Mouse (Mus musculus): ENCODE results near the gene Inpp5f. TPM values are rescaled to one million over a fixed set of nuclear protein-coding genes. Genes with fewer than 3 reads are reported as not detected.
A peak's percentile ranks its signal among the peaks of the same experiment; 100 is the strongest.

Inpp5f gene
- total and polyA plus RNA-seq, 3 experiments: 9.5 to 14.3 TPM; not detected in 1

- peak overlapping the region; percentile 10 to 41 for H3K4me3 ChIP-seq (ENCODE audit: control insufficient read depth in 1 of 2, insufficient read depth in 1 of 2, low read depth in 2 of 2, low read length in 2 of 2)
Observed at GRCm38 (mm10) chr7:128672408-128673010, 61.4 kb downstream of the Inpp5f start.

DNA sequence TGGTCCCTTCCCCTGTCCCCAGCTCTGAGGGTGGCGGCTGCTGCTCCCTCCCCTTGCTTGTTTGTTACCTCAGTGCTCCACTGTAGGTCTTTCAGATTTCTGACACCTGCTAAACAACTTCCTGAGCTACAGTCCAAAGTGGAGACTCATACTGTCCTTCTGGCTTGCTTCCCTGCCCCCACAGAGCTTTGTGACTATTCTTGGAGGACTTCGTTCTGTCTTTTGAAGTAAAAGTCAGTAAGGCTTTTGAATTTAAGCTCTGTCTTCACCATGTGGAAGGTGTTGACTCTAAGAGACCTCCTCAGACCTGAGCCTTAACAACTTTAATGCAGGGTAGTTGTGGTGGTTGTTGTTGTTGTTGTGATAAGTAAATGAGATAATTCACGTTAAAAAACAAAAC lies 67.4 kb downstream of the Inpp5f start:
- no peak overlapping the region for H3K9ac ChIP-seq (ENCODE audit: control insufficient read depth, low read depth, low read length, poor library complexity, severe bottlenecking)
- no peaks in the 10 kb centered on the region; a peak in 1 of 4 replicates for H3K36me3 ChIP-seq (ENCODE audit: control insufficient read depth in 1 of 2, insufficient read depth in 2 of 2, low read length in 2 of 2)
- H3K4me1 ChIP-seq (ENCODE audit: control insufficient read depth in 1 of 2, insufficient read depth in 2 of 2, low read length in 2 of 2): no peaks in the 10 kb centered on the region
- DNase-seq (ENCODE audit: low read depth, low spot score): no peak
- H3K4me3 ChIP-seq (ENCODE audit: control insufficient read depth in 1 of 2, insufficient read depth in 1 of 2, low read depth in 2 of 2, low read length in 2 of 2): no peak overlapping the region
- TF ChIP-seq MAZ (IDR thresholded peaks at IDR 0.05; ENCODE audit: low read depth, low read length): no peak
- no peak for TF ChIP-seq USF2 (IDR thresholded peaks at IDR 0.05; ENCODE audit: borderline replicate concordance in 1 of 2, insufficient read depth in 1 of 2, low read depth in 1 of 2, low read length in 2 of 2)
- TF ChIP-seq HCFC1 (IDR thresholded peaks at IDR 0.05; ENCODE audit: low read depth, low read length): no peak
- TF ChIP-seq CTCF (IDR thresholded peaks at IDR 0.05 in 2 of 3, conservative IDR thresholded peaks at IDR 0.05 in 1 of 3; ENCODE audit: control insufficient read depth in 1 of 3, insufficient read depth in 1 of 3, low read depth in 2 of 3, low read length in 3 of 3, poor library complexity in 1 of 3, severe bottlenecking in 1 of 3): no peak
- no peak for TF ChIP-seq JUND (IDR thresholded peaks at IDR 0.05; ENCODE audit: low read depth, low read length)
- no peak for TF ChIP-seq MAFK (IDR thresholded peaks at IDR 0.05; ENCODE audit: borderline replicate concordance, low read depth, low read length)
- no peak for TF ChIP-seq ZKSCAN1 (IDR thresholded peaks at IDR 0.05; ENCODE audit: low read depth, low read length)
- no peak for TF ChIP-seq ZC3H11A (IDR thresholded peaks at IDR 0.05; ENCODE audit: low read depth, low read length)
- TF ChIP-seq MYB (IDR thresholded peaks at IDR 0.05; ENCODE audit: low read depth, low read length): no peak
- TF ChIP-seq BHLHE40 (IDR thresholded peaks at IDR 0.05; ENCODE audit: borderline replicate concordance, low read depth, low read length): no peak
- TF ChIP-seq ELF1 (IDR thresholded peaks at IDR 0.05; ENCODE audit: low read depth, low read length): no peak
- no peak for TF ChIP-seq EP300 (IDR thresholded peaks at IDR 0.05; ENCODE audit: low read depth in 1 of 2, low read length in 2 of 2)
- no peak for TF ChIP-seq CHD1 (IDR thresholded peaks at IDR 0.05; ENCODE audit: low read depth, low read length)
- no peak for TF ChIP-seq UBTF (IDR thresholded peaks at IDR 0.05; ENCODE audit: borderline replicate concordance, insufficient read depth, low read depth, low read length)
- TF ChIP-seq ZMIZ1 (IDR thresholded peaks at IDR 0.05; ENCODE audit: low read depth, low read length): no peak
- TF ChIP-seq E2F4 (IDR thresholded peaks at IDR 0.05; ENCODE audit: borderline replicate concordance, low read depth, low read length): no peak
- TF ChIP-seq USF1 (IDR thresholded peaks at IDR 0.05; ENCODE audit: low read depth, low read length): no peak
- no peak for TF ChIP-seq POLR2AphosphoS5 (IDR thresholded peaks at IDR 0.05; ENCODE audit: borderline replicate concordance, low read depth, low read length)
- TF ChIP-seq ETS1 (IDR thresholded peaks at IDR 0.05; ENCODE audit: low read depth, low read length): no peak
- H3K9me3 ChIP-seq (replicated peaks; ENCODE audit: insufficient read depth, low read length): no peaks in the 10 kb centered on the region
- no peaks in the 10 kb centered on the region for H3K27me3 ChIP-seq (ENCODE audit: control insufficient read depth in 1 of 2, insufficient read depth in 2 of 2, low read length in 2 of 2)
- no peaks in the 10 kb centered on the region for H3K79me2 ChIP-seq (ENCODE audit: control insufficient read depth, insufficient read depth, low read length, poor library complexity)
- H3K27ac ChIP-seq (ENCODE audit: control insufficient read depth, low read depth, low read length): no peak overlapping the region

More at GRCm38 (mm10) chr7:128672408-128673010, 61.4 kb downstream of the Inpp5f start:
- peaks cover 0 to 17% of the 10 kb centered on the region in 2 experiments; a peak in 2 of 4 replicates for H3K36me3 ChIP-seq (ENCODE audit: control insufficient read depth in 1 of 2, insufficient read depth in 2 of 2, low read length in 2 of 2)
- peak overlapping the region; percentile 84 for H3K27ac ChIP-seq (ENCODE audit: control insufficient read depth, low read depth, low read length)
- H3K9ac ChIP-seq (ENCODE audit: control insufficient read depth, low read depth, low read length, poor library complexity, severe bottlenecking): peak overlapping the region; percentile 44
- peak; percentile 89 for DNase-seq (ENCODE audit: low read depth, low spot score)
- no peaks in the 10 kb centered on the region for H3K27me3 ChIP-seq (ENCODE audit: control insufficient read depth in 1 of 2, insufficient read depth in 2 of 2, low read length in 2 of 2)
- peaks cover 4 to 17% of the 10 kb centered on the region in 2 experiments; a peak in 2 of 4 replicates for H3K4me1 ChIP-seq (ENCODE audit: control insufficient read depth in 1 of 2, insufficient read depth in 2 of 2, low read length in 2 of 2)
- no peaks in the 10 kb centered on the region for H3K9me3 ChIP-seq (replicated peaks; ENCODE audit: insufficient read depth, low read length)
- H3K79me2 ChIP-seq (ENCODE audit: control insufficient read depth, insufficient read depth, low read length, poor library complexity): no peaks in the 10 kb centered on the region
- TF ChIP-seq USF2 (IDR thresholded peaks at IDR 0.05; ENCODE audit: borderline replicate concordance in 1 of 2, insufficient read depth in 1 of 2, low read depth in 1 of 2, low read length in 2 of 2): no peak
- peak; percentile 83 to 87 for TF ChIP-seq EP300 (IDR thresholded peaks at IDR 0.05; ENCODE audit: low read depth in 1 of 2, low read length in 2 of 2)
- TF ChIP-seq MYB (IDR thresholded peaks at IDR 0.05; ENCODE audit: low read depth, low read length): no peak
- no peak for TF ChIP-seq ZNF384 (IDR thresholded peaks at IDR 0.05; ENCODE audit: low read depth, low read length)
- TF ChIP-seq ELF1 (IDR thresholded peaks at IDR 0.05; ENCODE audit: low read depth, low read length): 0 out of 2 replicates have a peak, but pooled peaks have one; percentile 27
- no peak for TF ChIP-seq SMC3 (IDR thresholded peaks at IDR 0.05; ENCODE audit: low read depth, low read length)
- TF ChIP-seq USF1 (IDR thresholded peaks at IDR 0.05; ENCODE audit: low read depth, low read length): peak; percentile 74
- peak; percentile 79 for TF ChIP-seq MYC (IDR thresholded peaks at IDR 0.05; ENCODE audit: low read depth, low read length)
- peak; percentile 76 for TF ChIP-seq SIN3A (IDR thresholded peaks at IDR 0.05; ENCODE audit: low read length)
- peak; percentile 89 for TF ChIP-seq ETS1 (IDR thresholded peaks at IDR 0.05; ENCODE audit: low read depth, low read length)
- TF ChIP-seq GATA1 (IDR thresholded peaks at IDR 0.05; ENCODE audit: low read depth, low read length): peak; percentile 89
- no peak for TF ChIP-seq POLR2AphosphoS2 (IDR thresholded peaks at IDR 0.05; ENCODE audit: low read length)
- peak; percentile 94 for TF ChIP-seq JUND (IDR thresholded peaks at IDR 0.05; ENCODE audit: low read depth, low read length)
- TF ChIP-seq NELFE (IDR thresholded peaks at IDR 0.05; ENCODE audit: low read depth, low read length): no peak
- no peak for TF ChIP-seq ZKSCAN1 (IDR thresholded peaks at IDR 0.05; ENCODE audit: low read depth, low read length)
- no peak for TF ChIP-seq MAFK (IDR thresholded peaks at IDR 0.05; ENCODE audit: borderline replicate concordance, low read depth, low read length)
- TF ChIP-seq TCF12 (IDR thresholded peaks at IDR 0.05; ENCODE audit: low read depth, low read length): peak; percentile 82
- TF ChIP-seq TAL1 (IDR thresholded peaks at IDR 0.05; ENCODE audit: low read length): peak; percentile 69
- TF ChIP-seq RAD21 (IDR thresholded peaks at IDR 0.05; ENCODE audit: low read depth, low read length): no peak
- peak; percentile 87; the same call in 1 of the 2 replicates for TF ChIP-seq RCOR1 (IDR thresholded peaks at IDR 0.05; ENCODE audit: low read depth, low read length)
- TF ChIP-seq ZMIZ1 (IDR thresholded peaks at IDR 0.05; ENCODE audit: low read depth, low read length): no peak
- no peak for TF ChIP-seq MAZ (IDR thresholded peaks at IDR 0.05; ENCODE audit: low read depth, low read length)
- peak; percentile 51 for TF ChIP-seq MXI1 (IDR thresholded peaks at IDR 0.05; ENCODE audit: low read depth, low read length)
- no peak for TF ChIP-seq NRF1 (IDR thresholded peaks at IDR 0.05; ENCODE audit: insufficient read depth, low read depth, low read length, poor library complexity, severe bottlenecking)
- 0 out of 2 replicates have a peak, but pooled peaks have one; percentile 34 for TF ChIP-seq HCFC1 (IDR thresholded peaks at IDR 0.05; ENCODE audit: low read depth, low read length)
- TF ChIP-seq BHLHE40 (IDR thresholded peaks at IDR 0.05; ENCODE audit: borderline replicate concordance, low read depth, low read length): peak; percentile 44; the same call in 1 of the 2 replicates
- TF ChIP-seq CTCF (IDR thresholded peaks at IDR 0.05 in 2 of 3, conservative IDR thresholded peaks at IDR 0.05 in 1 of 3; ENCODE audit: control insufficient read depth in 1 of 3, insufficient read depth in 1 of 3, low read depth in 2 of 3, low read length in 3 of 3, poor library complexity in 1 of 3, severe bottlenecking in 1 of 3): no peak
- TF ChIP-seq MAX (IDR thresholded peaks at IDR 0.05; ENCODE audit: low read length): peak; percentile 58
